Mouse (Mus musculus): ENCODE measurements at regions not wholly inside any gene's neighbourhood (a gene's known extent, or its start where the extent isn't known, plus 50 kb on each side); places are given as distances from the start of the nearest gene placed in this dataset.

GRCm38 (mm10) chrX:133787112-133787511 is 63.7 kb upstream of the Tnmd start:
- DNase-seq (ENCODE audit: low spot score in 2 of 2), result peak in 1 of 2 experiments; percentile 14
- intact Hi-C loops (cut with DNase I), result loop anchor here (5.0 kb wide), 2 partner anchors 110 to 230 kb away; partner anchors contain the start of gene Tspan6

GRCm38 (mm10) chrX:133754026-133754425 is 65.2 kb upstream of the Pcdh19 start:
- no peak for DNase-seq (ENCODE audit: low spot score in 2 of 2)
- intact Hi-C loops (cut with DNase I), result no loop called here

- DNase-seq (ENCODE audit: low spot score in 2 of 2), result peak in 1 of 2 experiments; percentile 4
- intact Hi-C loops (cut with DNase I), result no loop called here
These were observed 63.4 kb upstream of the Pcdh19 start for GRCm38 (mm10) chrX:133752232-133752631.

- intact Hi-C loops (cut with DNase I), result no loop called here
- DNase-seq (ENCODE audit: low spot score in 2 of 2), result no peak
These were observed 54.7 kb upstream of the Pcdh19 start for GRCm38 (mm10) chrX:133743446-133743845.

GRCm38 (mm10) chrX:133738980-133739632 is 50.3 kb upstream of the Pcdh19 start:
- DNase-seq (ENCODE audit: low spot score in 2 of 2), result no peak
- intact Hi-C loops (cut with DNase I), result no loop called here
